Mouse (Mus musculus) WW6 (cell line): ENCODE measurements around the gene Pfpl.

ENCODE experiments used
- DNase-seq: peaks from one replicate; pipeline ENCODE4 v3.0.0-alpha.2; 2013; ENCODE audit warnings: low read depth, low spot score

Pfpl gene

GRCm38 (mm10) chr19:12427605-12428004, at the start of gene Pfpl:
Pfpl (plus strand) TSS chr19:12427905.
- DNase-seq: no peak

GRCm38 (mm10) chr19:12386979-12387378, 40.7 kb upstream of the Pfpl start, which contains the start of gene Olfr1440:
Olfr1440 (plus strand) TSS chr19:12387279.
- DNase-seq: no peak

- DNase-seq: no peak
Measured at GRCm38 (mm10) chr19:12413737-12414136, 14.0 kb upstream of the Pfpl start.

GRCm38 (mm10) chr19:12417361-12417760, 10.3 kb upstream of the Pfpl start, which contains the start of gene Olfr1441:
Olfr1441 (plus strand) TSS chr19:12417433.
- no peak for DNase-seq

- no peak for DNase-seq
Measured at GRCm38 (mm10) chr19:12418312-12418711, 9.4 kb upstream of the Pfpl start.

- no peak for DNase-seq
Measured at GRCm38 (mm10) chr19:12420555-12420954, 7.2 kb upstream of the Pfpl start.

GRCm38 (mm10) chr19:12421680-12422079, 6.0 kb upstream of the Pfpl start:
- no peak for DNase-seq

GRCm38 (mm10) chr19:12427101-12427500, 604 bp upstream of the Pfpl start:
- no peak for DNase-seq

- DNase-seq: no peak
Measured at GRCm38 (mm10) chr19:12433033-12433432, 5.3 kb downstream of the Pfpl start.

- DNase-seq: no peak
Measured at GRCm38 (mm10) chr19:12435011-12435416, 7.3 kb downstream of the Pfpl start.

GRCm38 (mm10) chr19:12435750-12436524, 8.2 kb downstream of the Pfpl start:
- no peak for DNase-seq

- DNase-seq: no peak
Measured at GRCm38 (mm10) chr19:12439581-12439980, 11.9 kb downstream of the Pfpl start.

GRCm38 (mm10) chr19:12440103-12440725, 12.5 kb downstream of the Pfpl start:
- no peak for DNase-seq

GRCm38 (mm10) chr19:12442560-12442959, 14.9 kb downstream of the Pfpl start:
- no peak for DNase-seq

GRCm38 (mm10) chr19:12445014-12445413, 17.3 kb downstream of the Pfpl start:
- no peak for DNase-seq

- DNase-seq: no peak
Measured at GRCm38 (mm10) chr19:12457401-12458066, 29.8 kb downstream of the Pfpl start.

- DNase-seq: no peak
Measured at GRCm38 (mm10) chr19:12459516-12459915, 31.8 kb downstream of the Pfpl start.

GRCm38 (mm10) chr19:12460282-12461249, 32.9 kb downstream of the Pfpl start, which contains the start of gene Mpeg1:
Mpeg1 (plus strand) TSS chr19:12460779.
- DNase-seq: no peak

GRCm38 (mm10) chr19:12462851-12463721, 35.4 kb downstream of the Pfpl start:
- no peak for DNase-seq

GRCm38 (mm10) chr19:12463722-12464035, 36.0 kb downstream of the Pfpl start:
- DNase-seq: no peak
